Mouse (Mus musculus): ENCODE data around the gene Zfand6. TPM values are rescaled to one million over a fixed set of nuclear protein-coding genes. Genes with fewer than 3 reads are reported as not detected.
A peak's percentile ranks its signal among the peaks of the same experiment; 100 is the strongest.

Zfand6 gene
- polyA plus RNA-seq (2015; fragmentation: Nextera tagmentation; extraction: Ambion mirVana) = 178 and 188 TPM in 2 replicates

DNA sequence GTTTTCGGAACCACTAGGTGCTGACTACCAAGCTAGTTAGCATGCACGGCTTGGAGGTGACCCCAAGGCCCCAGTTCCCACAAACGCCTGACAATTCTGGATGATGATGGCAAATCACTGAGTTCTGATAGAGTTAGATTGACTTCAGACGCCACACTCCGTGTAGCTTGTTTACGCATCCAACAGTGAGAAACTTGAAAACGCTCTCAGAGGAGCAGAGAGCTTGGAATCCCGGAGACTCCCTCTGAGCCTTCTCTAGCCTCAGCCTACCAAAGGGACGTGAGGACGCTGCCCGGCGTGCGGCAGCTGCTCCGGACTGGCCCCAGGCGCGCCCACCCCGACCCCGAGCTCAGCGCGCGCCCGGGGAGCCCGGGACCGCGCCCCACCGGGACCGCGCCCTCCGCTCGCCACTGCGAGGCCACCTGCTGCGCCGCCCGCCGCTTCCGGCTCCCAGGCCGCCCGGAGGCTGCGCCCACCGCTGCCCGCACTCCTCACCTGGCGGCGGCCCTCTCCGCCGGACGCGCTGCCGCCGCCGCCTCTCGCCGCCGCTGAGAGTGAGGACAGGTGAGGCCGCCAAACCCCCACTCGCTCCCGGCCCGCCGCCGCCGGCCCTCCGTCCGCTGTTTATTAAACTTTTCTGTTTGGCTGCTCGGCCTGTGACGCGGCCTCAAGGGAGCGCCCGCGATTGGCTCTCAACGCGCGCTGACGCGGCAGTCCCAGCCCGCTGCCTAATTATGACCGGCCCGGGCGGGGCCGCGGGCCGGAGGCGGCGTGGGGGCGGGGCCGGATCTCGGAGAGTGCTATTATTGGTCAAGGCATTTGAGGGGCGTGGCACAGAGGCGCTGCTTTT lies at the start of gene Zfand6:
TSS of gene Zfand6 (minus strand) at position 709 of the 850 bp plus-strand sequence.
- Histone ChIP-seq H3K4me2 (replicated peaks; ENCODE audit: low read depth) (peak within 1 kb of the TSS; percentile 86), H3K9me3 (ENCODE audit: control insufficient read depth) (no peaks in the 10 kb centered on the region), H3K27ac (ENCODE audit: low read depth, low read length) (peak within 1 kb of the TSS; percentile 98), H3K4me3 (ENCODE audit: low read depth, low read length) (peak within 1 kb of the TSS; percentile 97), H3K27me3 (replicated peaks; ENCODE audit: control insufficient read depth, insufficient read depth, low read length) (no peaks in the 10 kb centered on the region), H3K36me3 (ENCODE audit: control insufficient read depth, insufficient read depth) (no peaks in the 10 kb centered on the region), H3K4me1 (replicated peaks; ENCODE audit: control insufficient read depth, insufficient read depth, low read length) (peaks cover 7% of the 10 kb centered on the region; the same call in 1 of the 2 replicates), H3K9ac (ENCODE audit: low read depth, low read length) (peak within 1 kb of the TSS; percentile 94)
- WGBS = under 1% methylated on average over 77 of the region's 87 CpGs
- ATAC-seq = peak; percentile 99
- TF ChIP-seq CTCF (IDR thresholded peaks at IDR 0.05; ENCODE audit: low read depth) = no peak

DNA sequence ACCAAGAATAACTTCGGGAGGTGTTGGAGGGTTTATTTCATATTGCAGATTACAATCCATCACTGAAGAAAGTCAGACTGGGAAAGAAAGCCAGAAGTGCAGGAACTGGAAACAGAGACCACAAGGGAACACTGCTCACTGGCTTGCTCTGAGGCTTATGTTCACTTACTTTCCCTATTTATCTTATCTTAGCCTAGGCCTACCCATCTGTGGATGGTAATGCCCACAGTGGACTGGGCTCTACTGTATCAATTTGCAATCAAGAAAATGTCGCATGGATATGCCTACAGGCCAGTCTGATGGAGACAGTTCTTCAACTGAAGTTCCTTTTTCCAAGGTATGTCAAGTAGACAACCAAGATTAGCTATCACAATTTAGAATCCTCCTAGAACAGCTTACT lies 47.0 kb upstream of the Zfand6 start:
- WGBS = 89% methylated on average over 2 of the region's 2 CpGs
- ATAC-seq = no peak
- Histone ChIP-seq H3K4me3 (ENCODE audit: low read depth, low read length) (no peak overlapping the region), H3K4me1 (replicated peaks; ENCODE audit: control insufficient read depth, insufficient read depth, low read length) (no peaks in the 10 kb centered on the region), H3K9me3 (ENCODE audit: control insufficient read depth) (no peaks in the 10 kb centered on the region), H3K9ac (ENCODE audit: low read depth, low read length) (no peak overlapping the region), H3K27me3 (replicated peaks; ENCODE audit: control insufficient read depth, insufficient read depth, low read length) (no peaks in the 10 kb centered on the region), H3K4me2 (replicated peaks; ENCODE audit: low read depth) (no peak overlapping the region), H3K36me3 (ENCODE audit: control insufficient read depth, insufficient read depth) (no peaks in the 10 kb centered on the region), H3K27ac (ENCODE audit: low read depth, low read length) (no peak overlapping the region)
- TF ChIP-seq CTCF (IDR thresholded peaks at IDR 0.05; ENCODE audit: low read depth) = no peak

DNA sequence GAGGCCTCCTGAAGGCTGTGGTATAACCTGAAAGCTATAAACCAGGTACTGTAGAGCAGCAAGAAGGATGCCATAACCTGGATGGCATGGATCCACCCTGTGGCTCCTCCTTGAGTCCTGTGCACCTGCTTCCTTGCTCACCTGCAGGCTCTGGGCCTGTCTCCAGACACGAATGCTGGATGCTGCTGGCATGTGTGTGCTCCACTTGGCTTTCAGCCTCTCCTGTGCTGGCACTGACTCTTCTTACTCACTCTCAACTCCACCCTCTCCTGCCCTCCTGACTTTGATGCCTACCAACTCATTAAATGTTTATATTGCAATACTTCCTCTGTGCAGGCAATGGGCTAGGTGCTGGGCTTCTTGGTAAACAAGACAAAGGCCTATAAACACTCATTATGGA lies 43.3 kb upstream of the Zfand6 start:
- Histone ChIP-seq H3K9ac (ENCODE audit: low read depth, low read length) (no peak overlapping the region), H3K9me3 (ENCODE audit: control insufficient read depth) (no peaks in the 10 kb centered on the region), H3K36me3 (ENCODE audit: control insufficient read depth, insufficient read depth) (no peaks in the 10 kb centered on the region), H3K27me3 (replicated peaks; ENCODE audit: control insufficient read depth, insufficient read depth, low read length) (no peaks in the 10 kb centered on the region), H3K27ac (ENCODE audit: low read depth, low read length) (no peak overlapping the region), H3K4me3 (ENCODE audit: low read depth, low read length) (no peak overlapping the region), H3K4me1 (replicated peaks; ENCODE audit: control insufficient read depth, insufficient read depth, low read length) (no peaks in the 10 kb centered on the region), H3K4me2 (replicated peaks; ENCODE audit: low read depth) (no peak overlapping the region)
- WGBS = 48% methylated on average over 1 of the region's 1 CpGs
- no peak for TF ChIP-seq CTCF (IDR thresholded peaks at IDR 0.05; ENCODE audit: low read depth)
- no peak for ATAC-seq

DNA sequence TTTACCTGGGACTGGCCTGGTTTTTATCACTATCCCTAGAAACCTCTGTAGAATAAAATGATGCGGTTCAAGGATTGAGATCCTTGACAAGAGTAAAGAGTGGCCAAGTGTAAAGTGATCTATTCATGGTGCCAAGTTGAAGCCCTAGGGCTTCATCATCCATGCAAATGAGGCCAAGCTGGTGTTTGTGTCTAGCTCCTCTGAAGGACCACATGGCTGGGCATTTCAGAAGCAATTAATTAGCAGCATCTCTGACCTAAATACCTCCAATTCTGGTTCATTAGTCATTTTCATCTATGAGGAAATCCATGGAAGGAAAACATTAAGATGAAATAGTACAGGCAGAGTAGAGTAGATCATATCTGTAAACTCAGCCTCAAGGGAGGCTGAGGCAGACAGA lies 42.3 kb upstream of the Zfand6 start:
- H3K9me3 ChIP-seq (ENCODE audit: control insufficient read depth) = no peaks in the 10 kb centered on the region
- H3K4me2 ChIP-seq (replicated peaks; ENCODE audit: low read depth) = no peak overlapping the region
- no peaks in the 10 kb centered on the region for H3K27me3 ChIP-seq (replicated peaks; ENCODE audit: control insufficient read depth, insufficient read depth, low read length)
- H3K9ac ChIP-seq (ENCODE audit: low read depth, low read length) = no peak overlapping the region
- no peak overlapping the region for H3K27ac ChIP-seq (ENCODE audit: low read depth, low read length)
- no peak for ATAC-seq
- TF ChIP-seq CTCF (IDR thresholded peaks at IDR 0.05; ENCODE audit: low read depth) = no peak
- 82% methylated on average over 1 of the region's 1 CpGs for WGBS
- H3K36me3 ChIP-seq (ENCODE audit: control insufficient read depth, insufficient read depth) = no peaks in the 10 kb centered on the region
- H3K4me1 ChIP-seq (replicated peaks; ENCODE audit: control insufficient read depth, insufficient read depth, low read length) = no peaks in the 10 kb centered on the region
- H3K4me3 ChIP-seq (ENCODE audit: low read depth, low read length) = no peak overlapping the region

DNA sequence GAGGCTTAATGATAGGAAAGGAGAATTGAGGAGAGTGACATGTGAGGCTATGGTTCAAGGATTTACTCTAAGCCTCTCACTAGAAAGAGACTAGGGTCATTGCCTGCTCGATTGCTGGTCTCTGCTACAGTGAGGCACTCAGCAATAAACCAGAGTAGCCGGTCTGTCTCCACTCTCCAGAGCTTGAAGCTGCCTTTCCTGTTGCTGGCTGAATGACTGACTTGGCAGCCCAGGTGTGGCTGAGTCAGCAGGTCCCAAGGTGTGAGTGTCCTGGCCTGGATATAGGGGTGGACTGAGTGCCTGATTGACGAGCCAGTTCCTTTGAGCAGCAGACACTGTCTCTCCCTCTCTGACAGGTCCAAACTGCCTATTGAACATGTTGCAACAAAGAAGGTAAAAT lies 41.3 kb upstream of the Zfand6 start:
- Histone ChIP-seq H3K27me3 (replicated peaks; ENCODE audit: control insufficient read depth, insufficient read depth, low read length) (no peaks in the 10 kb centered on the region), H3K4me1 (replicated peaks; ENCODE audit: control insufficient read depth, insufficient read depth, low read length) (no peaks in the 10 kb centered on the region), H3K27ac (ENCODE audit: low read depth, low read length) (no peak overlapping the region), H3K36me3 (ENCODE audit: control insufficient read depth, insufficient read depth) (no peaks in the 10 kb centered on the region), H3K9me3 (ENCODE audit: control insufficient read depth) (no peaks in the 10 kb centered on the region), H3K9ac (ENCODE audit: low read depth, low read length) (no peak overlapping the region), H3K4me3 (ENCODE audit: low read depth, low read length) (no peak overlapping the region), H3K4me2 (replicated peaks; ENCODE audit: low read depth) (no peak overlapping the region)
- ATAC-seq = no peak
- TF ChIP-seq CTCF (IDR thresholded peaks at IDR 0.05; ENCODE audit: low read depth) = no peak
- 38% methylated on average over 3 of the region's 3 CpGs for WGBS

DNA sequence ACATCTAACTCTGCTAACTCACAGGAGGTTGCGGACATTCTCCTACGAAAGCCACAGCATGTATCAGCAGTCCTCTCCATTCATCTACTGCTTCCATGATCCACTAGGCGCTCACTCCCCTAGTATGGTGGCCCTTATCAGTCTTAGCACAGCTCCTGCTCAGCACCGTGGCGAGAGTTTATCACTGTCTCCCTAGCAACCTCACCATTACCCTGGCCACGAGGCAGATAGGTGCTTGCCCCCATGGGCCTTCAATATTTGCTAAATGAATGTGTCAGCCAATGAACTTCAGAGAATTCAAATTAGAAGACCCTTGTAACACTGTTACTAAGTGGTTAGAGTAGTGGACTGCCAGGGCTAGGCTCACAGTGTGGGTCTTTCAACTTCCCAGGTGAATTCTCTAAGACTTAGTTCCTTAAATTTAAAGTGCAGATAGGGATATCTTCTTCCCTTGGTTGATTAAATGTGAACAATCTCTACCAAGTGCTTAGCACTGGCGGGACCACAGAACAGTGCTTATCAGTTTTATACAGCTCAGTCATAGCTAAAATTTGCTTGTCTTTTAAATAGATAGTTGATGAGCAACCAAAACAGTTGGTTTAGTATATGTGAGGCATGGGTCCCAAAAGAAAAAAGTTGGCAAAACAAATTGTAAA lies 33.2 kb upstream of the Zfand6 start:
- no peaks in the 10 kb centered on the region for H3K9me3 ChIP-seq (ENCODE audit: control insufficient read depth)
- H3K36me3 ChIP-seq (ENCODE audit: control insufficient read depth, insufficient read depth) = no peaks in the 10 kb centered on the region
- no peak overlapping the region for H3K9ac ChIP-seq (ENCODE audit: low read depth, low read length)
- ATAC-seq = no peak
- no peak overlapping the region for H3K4me3 ChIP-seq (ENCODE audit: low read depth, low read length)
- TF ChIP-seq CTCF (IDR thresholded peaks at IDR 0.05; ENCODE audit: low read depth) = no peak
- no peaks in the 10 kb centered on the region for H3K27me3 ChIP-seq (replicated peaks; ENCODE audit: control insufficient read depth, insufficient read depth, low read length)
- no peak overlapping the region for H3K4me2 ChIP-seq (replicated peaks; ENCODE audit: low read depth)
- H3K4me1 ChIP-seq (replicated peaks; ENCODE audit: control insufficient read depth, insufficient read depth, low read length) = no peaks in the 10 kb centered on the region
- 44% methylated on average over 7 of the region's 7 CpGs for WGBS
- H3K27ac ChIP-seq (ENCODE audit: low read depth, low read length) = no peak overlapping the region

Measured in intestine, postnatal 0 days (tissue).